Mouse (Mus musculus) spleen, adult 2 months (tissue): ENCODE measurements around the gene Parvb.

ENCODE experiments used
- CTCF ChIP-seq: fragments of 200-500 bp; IDR thresholded peaks from 2 replicates; pipeline ENCODE4 v1.5.1; 2011; ENCODE audit warnings: mild to moderate bottlenecking, inconsistent platforms; ENCODE audit not compliant: insufficient read depth, insufficient read length, insufficient replicate concordance; ENCODE audit errors: extremely low read depth
- POLR2A ChIP-seq: fragments of 200-500 bp; IDR thresholded peaks from 2 replicates; pipeline ENCODE4 v1.6.1; 2011; ENCODE audit warnings: low read depth, low read length, inconsistent platforms

GRCm38 (mm10) chr15:84301026-84301425 lies 69.2 kb downstream of the Parvb start:
- TF ChIP-seq CTCF (no peak), POLR2A (no peak)
